Mouse (Mus musculus) liver, embryonic 13.5 days (tissue): ENCODE results near the gene Pgrmc2. TPM values are rescaled to one million over a fixed set of nuclear protein-coding genes. Genes with fewer than 3 reads are reported as not detected.

Source experiments
- ATAC-seq: fragments of 200-750 bp; cut with Nextera tagmentation; 2 replicates; pipeline ENCODE4 v1.8.0; 2017; ENCODE audit warnings: low read depth, mild to moderate bottlenecking, moderate number of reproducible peaks, moderate library complexity
- DNase-seq: peaks from one replicate; pipeline ENCODE4 v3.0.0; 2022
- H3K27ac ChIP-seq: fragments of 300-500 bp; sonication (generic); 2 replicates; pipeline ENCODE4 v1.5.1; 2015; ENCODE audit warnings: moderate library complexity, mild to moderate bottlenecking, inconsistent platforms
- H3K27me3 ChIP-seq: fragments of 300-500 bp; sonication (generic); 2 replicates; pipeline ENCODE4 v1.6.1; 2015; ENCODE audit warnings: mild to moderate bottlenecking, inconsistent platforms
- H3K36me3 ChIP-seq: fragments of 300-500 bp; sonication (generic); 2 replicates; pipeline ENCODE4 v1.6.1; 2015; ENCODE audit warnings: mild to moderate bottlenecking, inconsistent platforms
- H3K4me1 ChIP-seq: fragments of 300-500 bp; sonication (generic); replicated peaks from 2 replicates; pipeline ENCODE4 v1.6.1; 2015; ENCODE audit warnings: inconsistent platforms
- H3K4me2 ChIP-seq: fragments of 300-500 bp; sonication (generic); 2 replicates; pipeline ENCODE4 v1.6.1; 2015; ENCODE audit warnings: inconsistent platforms, mild to moderate bottlenecking, moderate library complexity
- H3K4me3 ChIP-seq: fragments of 300-500 bp; sonication (generic); replicated peaks from 2 replicates; pipeline ENCODE4 v1.5.1; 2015; ENCODE audit warnings: mild to moderate bottlenecking, inconsistent platforms
- H3K9ac ChIP-seq: fragments of 300-500 bp; sonication (generic); 2 replicates; pipeline ENCODE4 v1.6.1; 2015; ENCODE audit warnings: mild to moderate bottlenecking, inconsistent platforms
- H3K9me3 ChIP-seq: fragments of 300-500 bp; sonication (generic); replicated peaks from 2 replicates; pipeline ENCODE4 v1.6.1; 2016; ENCODE audit warnings: inconsistent platforms
- WGBS: fragments of 180-500 bp; shearing (Covaris S2); methylation state at CpG from one replicate; pipeline ENCODE4 v1.1.7; 2015; ENCODE audit not compliant: insufficient replicate concordance; 5-methylcytosine and 5-hydroxymethylcytosine counted together
- polyA plus RNA-seq: library from polyadenylated mRNA; unstranded; fragments of >200 nt; fragmentation: Nextera tagmentation; extraction: Ambion mirVana; gene quantifications from 2 replicates; pipeline ENCODE4 v1.2.1, GENCODE M21; 2015

The Pgrmc2 gene
- polyA plus RNA-seq, 1 experiment from 2014 or later: 20.1 TPM

GRCm38 (mm10) chr3:41031286-41032210, 51.3 kb downstream of the Pgrmc2 start:
- DNase-seq (no peak), ATAC-seq (no peak)
- 67% methylated on average over 12 of the region's 12 CpGs for WGBS
- no peak overlapping the region for H3K4me3 ChIP-seq
- H3K27me3 ChIP-seq: no peaks in the 10 kb centered on the region
- H3K27ac ChIP-seq: no peak overlapping the region
- H3K4me2 ChIP-seq: no peak overlapping the region
- H3K4me1 ChIP-seq: 0 out of 2 replicates have a peak, but pooled peaks cover 5% of the 10 kb centered on the region
- no peaks in the 10 kb centered on the region for H3K36me3 ChIP-seq
- H3K9ac ChIP-seq: no peak overlapping the region
- no peaks in the 10 kb centered on the region for H3K9me3 ChIP-seq

DNA sequence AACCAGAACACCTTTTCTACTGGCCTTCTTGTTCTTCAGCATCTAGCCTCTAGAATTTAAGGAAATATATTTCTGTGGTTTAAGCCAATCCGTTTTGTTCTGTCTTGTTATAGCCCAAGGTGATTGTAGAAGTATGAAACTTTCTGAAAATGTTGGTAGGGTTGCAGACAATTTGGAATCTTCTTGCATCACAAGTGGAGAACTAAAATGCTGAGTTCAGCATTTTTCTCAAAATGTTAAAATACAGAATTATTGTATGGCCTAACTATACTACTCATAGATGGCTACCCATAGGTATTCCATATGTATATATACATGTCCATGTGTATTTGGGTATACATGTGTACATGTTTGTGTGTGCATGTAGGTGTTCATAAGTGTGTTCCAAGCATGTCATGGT, 52.1 kb downstream of the Pgrmc2 start:
- 58% methylated on average over 1 of the region's 1 CpGs for WGBS
- ATAC-seq: no peak
- no peak overlapping the region for H3K4me2 ChIP-seq

GRCm38 (mm10) chr3:41021980-41022379, 60.9 kb downstream of the Pgrmc2 start:
- Histone ChIP-seq H3K36me3 (no peaks in the 10 kb centered on the region), H3K9me3 (no peaks in the 10 kb centered on the region), H3K4me3 (no peak overlapping the region), H3K4me1 (no peaks in the 10 kb centered on the region), H3K9ac (no peak overlapping the region), H3K27me3 (no peaks in the 10 kb centered on the region), H3K4me2 (no peak overlapping the region), H3K27ac (no peak overlapping the region)
- DNase-seq (no peak), ATAC-seq (no peak)
- 59% methylated on average over 6 of the region's 6 CpGs for WGBS

More for the DNA sequence above, 52.1 kb downstream of the Pgrmc2 start:
- Histone ChIP-seq H3K9ac (no peak overlapping the region), H3K27me3 (no peaks in the 10 kb centered on the region), H3K27ac (no peak overlapping the region), H3K36me3 (no peaks in the 10 kb centered on the region), H3K4me1 (0 out of 2 replicates have a peak, but pooled peaks cover 5% of the 10 kb centered on the region), H3K9me3 (no peaks in the 10 kb centered on the region), H3K4me3 (no peak overlapping the region)
- DNase-seq: no peak

- Histone ChIP-seq H3K9me3 (no peaks in the 10 kb centered on the region), H3K4me2 (no peak overlapping the region), H3K27ac (no peak overlapping the region), H3K36me3 (no peaks in the 10 kb centered on the region), H3K4me3 (no peak overlapping the region), H3K4me1 (no peaks in the 10 kb centered on the region), H3K9ac (no peak overlapping the region), H3K27me3 (no peaks in the 10 kb centered on the region)
- no peak for DNase-seq
- 62% methylated on average over 7 of the region's 7 CpGs for WGBS
- ATAC-seq: no peak
These were observed 62.2 kb downstream of the Pgrmc2 start for GRCm38 (mm10) chr3:41020687-41021086.

DNA sequence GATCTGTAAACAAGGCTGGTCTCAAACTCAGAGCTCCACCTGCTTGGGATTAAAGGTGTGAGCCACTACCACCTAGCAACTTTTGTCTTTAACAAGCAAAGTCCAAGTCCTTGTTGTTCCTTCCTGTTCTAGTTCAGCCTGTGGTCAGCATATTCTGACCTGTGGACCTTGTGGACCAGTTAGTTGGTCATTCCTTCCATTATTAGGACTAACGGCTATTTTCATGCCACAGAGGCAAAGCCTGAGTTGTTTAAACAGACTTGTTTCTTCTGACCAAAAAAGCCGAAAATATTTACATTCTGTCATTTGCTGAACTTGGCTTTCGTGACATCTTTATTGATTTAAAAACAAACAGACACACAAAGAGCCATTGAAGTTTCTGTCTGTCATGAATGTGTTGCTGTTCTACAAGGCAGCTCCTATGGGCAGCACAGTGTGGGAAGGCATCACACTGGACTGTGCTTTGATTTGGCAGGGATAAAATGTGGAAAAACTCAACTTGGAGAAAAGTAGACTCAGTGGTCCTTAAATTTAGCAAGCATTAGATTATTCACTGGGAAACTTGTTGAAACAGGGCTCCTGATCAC, 64.7 kb downstream of the Pgrmc2 start:
- WGBS: 63% methylated on average over 3 of the region's 3 CpGs
- DNase-seq: no peak
- H3K9ac ChIP-seq: no peak overlapping the region
- no peak overlapping the region for H3K27ac ChIP-seq
- no peak overlapping the region for H3K4me3 ChIP-seq
- H3K4me1 ChIP-seq: no peaks in the 10 kb centered on the region
- H3K27me3 ChIP-seq: no peaks in the 10 kb centered on the region
- no peaks in the 10 kb centered on the region for H3K9me3 ChIP-seq
- 0 out of 2 replicates have a peak, but pooled peaks have one; percentile 18 for ATAC-seq
- no peak overlapping the region for H3K4me2 ChIP-seq
- no peaks in the 10 kb centered on the region for H3K36me3 ChIP-seq

Other genes starting within 250 kb of the Pgrmc2 start
- gene Mfsd8, start 236.2 kb downstream of the Pgrmc2 start, polyA plus RNA-seq: 3.9 and 5.0 TPM in 2 replicates
- 3.2 and 3.4 TPM in 2 replicates for gene Abhd18, start 236.1 kb downstream of the Pgrmc2 start, polyA plus RNA-seq
- gene 1700034I23Rik, start 180.5 kb downstream of the Pgrmc2 start, polyA plus RNA-seq: 0.05 TPM in 1 of 2 replicates, not detected in the other
- 7.8 and 8.4 TPM in 2 replicates for gene Larp1b, start 133.2 kb downstream of the Pgrmc2 start, polyA plus RNA-seq